In genomic region chr11:59366633-59367032, GRCm38 (mm10) we compare ENCODE assay signal across 10 mouse cellular contexts. TPM values are rescaled to one million over a fixed set of nuclear protein-coding genes. Genes with fewer than 3 reads are reported as not detected.
DNase-seq lines count a peak whose midpoint lies in the region; ATAC-seq lines count a peak whose summit lies in the region.
"Had no signal": no experiment of that assay in that cellular context is flagged by ENCODE, and none has a peak within 500 bp of the region (broad histone marks: within the 10 kb centered on the region; RNA-seq: fewer than 3 reads in every experiment).

No protein-coding gene starts in this region.

- no peaks in the 10 kb centered on the region for H3K4me1 ChIP-seq in forebrain, embryonic 11.5 days (replicated peaks; ENCODE audit: control insufficient read depth, insufficient read depth, low read length)
- peaks cover 9% of the 10 kb centered on the region for H3K4me1 ChIP-seq in forebrain, embryonic 16.5 days (replicated peaks; ENCODE audit: control insufficient read depth, insufficient read depth, low read length)
- H3K4me1 ChIP-seq in limb, embryonic 12.5 days (replicated peaks), result peaks cover 46% of the 10 kb centered on the region

- DNase-seq in forebrain, embryonic 11.5 days (ENCODE audit: low spot score), result peak; percentile 65
- DNase-seq in testis, postnatal 10 days (ENCODE audit: low spot score), result peak; percentile 49
- no peak for DNase-seq in testis, postnatal 14 days (ENCODE audit: low spot score)
- peak; percentile 64 for DNase-seq in thymus, postnatal 4 days
- no peak for DNase-seq in right cerebral cortex, adult 2 months (ENCODE audit: low spot score in 2 of 2)
- no peak for DNase-seq in cerebellum, adult 11-12 months

- no peaks in the 10 kb centered on the region for H3K27me3 ChIP-seq in forebrain, embryonic 11.5 days (ENCODE audit: control insufficient read depth, insufficient read depth, low read length)
- H3K27me3 ChIP-seq in forebrain, embryonic 16.5 days (replicated peaks; ENCODE audit: control insufficient read depth, insufficient read depth, low read length), result no peaks in the 10 kb centered on the region
- no peaks in the 10 kb centered on the region; the same call in 1 of the 2 replicates for H3K27me3 ChIP-seq in limb, embryonic 12.5 days
- H3K27me3 ChIP-seq: embryonic facial prominence, embryonic 12.5 days; neural tube, embryonic 12.5 days had no signal

- no peak overlapping the region for H3K4me2 ChIP-seq in forebrain, embryonic 11.5 days (ENCODE audit: low read depth, low read length, severe bottlenecking)
- no peak overlapping the region for H3K4me2 ChIP-seq in forebrain, embryonic 16.5 days (ENCODE audit: low read length)
- no peak overlapping the region for H3K4me2 ChIP-seq in limb, embryonic 12.5 days
- H3K4me2 ChIP-seq: embryonic facial prominence, embryonic 12.5 days; neural tube, embryonic 12.5 days had no signal

- no peaks in the 10 kb centered on the region for H3K36me3 ChIP-seq in forebrain, embryonic 11.5 days (ENCODE audit: control insufficient read depth, insufficient read depth, low read length)
- H3K36me3 ChIP-seq in forebrain, embryonic 16.5 days (ENCODE audit: control insufficient read depth, insufficient read depth), result no peaks in the 10 kb centered on the region
- no peaks in the 10 kb centered on the region for H3K36me3 ChIP-seq in limb, embryonic 12.5 days
- H3K36me3 ChIP-seq: embryonic facial prominence, embryonic 12.5 days; neural tube, embryonic 12.5 days had no signal

- ATAC-seq in forebrain, embryonic 11.5 days (replicated peaks; ENCODE audit: low FRiP score), result no peak
- ATAC-seq in forebrain, embryonic 16.5 days, result no peak
- ATAC-seq in limb, embryonic 12.5 days (ENCODE audit: insufficient number of reproducible peaks, insufficient read depth, low FRiP score, low TSS enrichment, low read depth), result no peak

- H3K27ac ChIP-seq in forebrain, embryonic 11.5 days (ENCODE audit: low read depth, low read length), result no peak overlapping the region
- H3K27ac ChIP-seq in forebrain, embryonic 16.5 days (ENCODE audit: low read length), result no peak overlapping the region
- H3K27ac ChIP-seq in limb, embryonic 12.5 days, result 0 out of 2 replicates have a peak overlapping the region, but pooled peaks have one; percentile 32
- H3K27ac ChIP-seq: neural tube, embryonic 12.5 days had no signal

- H3K9ac ChIP-seq in forebrain, embryonic 11.5 days (ENCODE audit: low read length), result no peak overlapping the region
- no peak overlapping the region for H3K9ac ChIP-seq in forebrain, embryonic 16.5 days (replicated peaks; ENCODE audit: low read depth, low read length)
- H3K9ac ChIP-seq in limb, embryonic 12.5 days (replicated peaks), result no peak overlapping the region
- H3K9ac ChIP-seq: embryonic facial prominence, embryonic 12.5 days; neural tube, embryonic 12.5 days had no signal

- H3K4me3 ChIP-seq in forebrain, embryonic 11.5 days (ENCODE audit: low read depth, low read length), result no peak overlapping the region
- H3K4me3 ChIP-seq in forebrain, embryonic 16.5 days (replicated peaks; ENCODE audit: low read length), result no peak overlapping the region
- H3K4me3 ChIP-seq in limb, embryonic 12.5 days (replicated peaks), result no peak overlapping the region
- H3K4me3 ChIP-seq: embryonic facial prominence, embryonic 12.5 days; neural tube, embryonic 12.5 days had no signal

- H3K9me3 ChIP-seq in forebrain, embryonic 11.5 days (ENCODE audit: control insufficient read depth, low read length), result no peaks in the 10 kb centered on the region
- H3K9me3 ChIP-seq in forebrain, embryonic 16.5 days (ENCODE audit: control insufficient read depth, low read length), result no peaks in the 10 kb centered on the region
- no peaks in the 10 kb centered on the region for H3K9me3 ChIP-seq in limb, embryonic 12.5 days
- H3K9me3 ChIP-seq: embryonic facial prominence, embryonic 12.5 days; neural tube, embryonic 12.5 days had no signal

- WGBS in forebrain, embryonic 11.5 days, result 32% methylated on average over 3 of the region's 3 CpGs
- 17% methylated on average over 3 of the region's 3 CpGs for WGBS in forebrain, embryonic 16.5 days
- 33% methylated on average over 3 of the region's 3 CpGs for WGBS in limb, embryonic 12.5 days

RNA-seq across cellular contexts. Expression of gene Prss38, which starts 8.8 kb away (rescaled TPM):
- polyA plus RNA-seq in forebrain, embryonic 11.5 days (2014; fragmentation: Nextera tagmentation; extraction: Ambion mirVana), result not detected in 2 replicates
- not detected in 2 replicates for polyA plus RNA-seq in forebrain, embryonic 16.5 days (2015; fragmentation: Nextera tagmentation; extraction: Ambion mirVana)
- polyA plus RNA-seq in limb, embryonic 12.5 days (2016; fragmentation: Nextera tagmentation; extraction: Ambion mirVana), result 0.16 TPM in 1 of 2 replicates, not detected in the other
- polyA plus RNA-seq: embryonic facial prominence, embryonic 12.5 days; neural tube, embryonic 12.5 days had no signal

RNA-seq across cellular contexts. Expression of gene Wnt9a, which starts 59.9 kb away (rescaled TPM):
- polyA plus RNA-seq in forebrain, embryonic 11.5 days (2014; fragmentation: Nextera tagmentation; extraction: Ambion mirVana), result 4.3 and 4.7 TPM in 2 replicates
- 1.5 and 1.6 TPM in 2 replicates for polyA plus RNA-seq in forebrain, embryonic 16.5 days (2015; fragmentation: Nextera tagmentation; extraction: Ambion mirVana)
- 5.0 and 5.6 TPM in 2 replicates for polyA plus RNA-seq in limb, embryonic 12.5 days (2016; fragmentation: Nextera tagmentation; extraction: Ambion mirVana)

Comparison
In these comparisons a context has a peak if more than half of its experiments do, and no peak if none do; other contexts are left out.
1. DNase-seq: peak in forebrain, embryonic 11.5 days (single experiment), testis, postnatal 10 days (single experiment) and thymus, postnatal 4 days (single experiment); none in testis, postnatal 14 days (single experiment), right cerebral cortex, adult 2 months (0 of 2) and cerebellum, adult 11-12 months (single experiment).